Mouse (Mus musculus): ENCODE results near the gene Slc25a3. TPM values are rescaled to one million over a fixed set of nuclear protein-coding genes. Genes with fewer than 3 reads are reported as not detected.

Slc25a3 gene
- total and polyA plus RNA-seq, 2 experiments from 2014 or later, result 336 to 607 TPM

GRCm38 (mm10) chr10:91105981-91106380, 17.9 kb downstream of the Slc25a3 start:
- no peaks in the 10 kb centered on the region for H3K4me1 ChIP-seq (ENCODE audit: insufficient read depth)
- WGBS, result 89% methylated on average over 3 of the region's 3 CpGs
- DNase-seq (no peak), ATAC-seq (no peak)
- no peak overlapping the region for H3K9ac ChIP-seq
- no peak overlapping the region for H3K4me3 ChIP-seq (ENCODE audit: low read depth, low read length)
- H3K4me2 ChIP-seq (ENCODE audit: low read depth), result no peak overlapping the region
- peaks cover 8% of the 10 kb centered on the region; the same call in 1 of the 2 replicates for H3K9me3 ChIP-seq (ENCODE audit: low read length)
- no peak overlapping the region for H3K27ac ChIP-seq (ENCODE audit: low read depth, low read length)
- H3K36me3 ChIP-seq (ENCODE audit: insufficient read depth), result no peaks in the 10 kb centered on the region
- no peak for TF ChIP-seq CTCF (IDR thresholded peaks at IDR 0.05; ENCODE audit: low read depth)
- H3K27me3 ChIP-seq (ENCODE audit: insufficient read depth, low read length), result no peaks in the 10 kb centered on the region

GRCm38 (mm10) chr10:91102799-91103590, 20.9 kb downstream of the Slc25a3 start:
- 90% methylated on average over 14 of the region's 14 CpGs for WGBS
- Histone ChIP-seq H3K27me3 (ENCODE audit: insufficient read depth, low read length) (no peaks in the 10 kb centered on the region), H3K27ac (ENCODE audit: low read depth, low read length) (no peak overlapping the region), H3K36me3 (ENCODE audit: insufficient read depth) (no peaks in the 10 kb centered on the region), H3K9ac (no peak overlapping the region), H3K4me2 (ENCODE audit: low read depth) (no peak overlapping the region), H3K4me1 (ENCODE audit: insufficient read depth) (no peaks in the 10 kb centered on the region), H3K9me3 (ENCODE audit: low read length) (no peaks in the 10 kb centered on the region), H3K4me3 (ENCODE audit: low read depth, low read length) (no peak overlapping the region)
- no peak for DNase-seq
- no peak for ATAC-seq
- TF ChIP-seq CTCF (IDR thresholded peaks at IDR 0.05; ENCODE audit: low read depth), result no peak

GRCm38 (mm10) chr10:91101936-91102335, 21.9 kb downstream of the Slc25a3 start:
- Histone ChIP-seq H3K36me3 (ENCODE audit: insufficient read depth) (no peaks in the 10 kb centered on the region), H3K4me3 (ENCODE audit: low read depth, low read length) (no peak overlapping the region), H3K9me3 (ENCODE audit: low read length) (no peaks in the 10 kb centered on the region), H3K4me2 (ENCODE audit: low read depth) (no peak overlapping the region), H3K4me1 (ENCODE audit: insufficient read depth) (no peaks in the 10 kb centered on the region), H3K9ac (no peak overlapping the region), H3K27me3 (ENCODE audit: insufficient read depth, low read length) (no peaks in the 10 kb centered on the region), H3K27ac (ENCODE audit: low read depth, low read length) (no peak overlapping the region)
- 96% methylated on average over 25 of the region's 25 CpGs for WGBS
- TF ChIP-seq CTCF (IDR thresholded peaks at IDR 0.05; ENCODE audit: low read depth), result no peak
- no peak for DNase-seq
- no peak for ATAC-seq

- ATAC-seq, result no peak
- H3K4me3 ChIP-seq (ENCODE audit: low read depth, low read length), result no peak overlapping the region
- WGBS, result 91% methylated on average over 1 of the region's 1 CpGs
- no peak overlapping the region for H3K27ac ChIP-seq (ENCODE audit: low read depth, low read length)
- H3K9ac ChIP-seq, result no peak overlapping the region
- no peak overlapping the region for H3K4me2 ChIP-seq (ENCODE audit: low read depth)
- no peaks in the 10 kb centered on the region for H3K9me3 ChIP-seq (ENCODE audit: low read length)
- H3K27me3 ChIP-seq (ENCODE audit: insufficient read depth, low read length), result no peaks in the 10 kb centered on the region
- no peak for DNase-seq
- no peaks in the 10 kb centered on the region for H3K36me3 ChIP-seq (ENCODE audit: insufficient read depth)
- H3K4me1 ChIP-seq (ENCODE audit: insufficient read depth), result no peaks in the 10 kb centered on the region
- TF ChIP-seq CTCF (IDR thresholded peaks at IDR 0.05; ENCODE audit: low read depth), result no peak
Observed at GRCm38 (mm10) chr10:91100101-91100500, 23.8 kb downstream of the Slc25a3 start.

- Histone ChIP-seq H3K9ac (no peak overlapping the region), H3K36me3 (ENCODE audit: insufficient read depth) (peaks cover 7% of the 10 kb centered on the region), H3K4me3 (ENCODE audit: low read depth, low read length) (no peak overlapping the region), H3K9me3 (ENCODE audit: low read length) (no peaks in the 10 kb centered on the region), H3K4me2 (ENCODE audit: low read depth) (no peak overlapping the region), H3K27me3 (ENCODE audit: insufficient read depth, low read length) (no peaks in the 10 kb centered on the region), H3K4me1 (ENCODE audit: insufficient read depth) (no peaks in the 10 kb centered on the region), H3K27ac (ENCODE audit: low read depth, low read length) (no peak overlapping the region)
- no peak for DNase-seq
- no peak for TF ChIP-seq CTCF (IDR thresholded peaks at IDR 0.05; ENCODE audit: low read depth)
- 95% methylated on average over 8 of the region's 8 CpGs for WGBS
- no peak for ATAC-seq
Observed at GRCm38 (mm10) chr10:91098056-91098455, 25.8 kb downstream of the Slc25a3 start.

- peaks cover 7% of the 10 kb centered on the region for H3K36me3 ChIP-seq (ENCODE audit: insufficient read depth)
- ATAC-seq (no peak), DNase-seq (no peak)
- H3K9ac ChIP-seq, result no peak overlapping the region
- no peaks in the 10 kb centered on the region for H3K27me3 ChIP-seq (ENCODE audit: insufficient read depth, low read length)
- no peak overlapping the region for H3K27ac ChIP-seq (ENCODE audit: low read depth, low read length)
- 90% methylated on average over 15 of the region's 15 CpGs for WGBS
- no peaks in the 10 kb centered on the region for H3K4me1 ChIP-seq (ENCODE audit: insufficient read depth)
- H3K4me2 ChIP-seq (ENCODE audit: low read depth), result no peak overlapping the region
- no peaks in the 10 kb centered on the region for H3K9me3 ChIP-seq (ENCODE audit: low read length)
- TF ChIP-seq CTCF (IDR thresholded peaks at IDR 0.05; ENCODE audit: low read depth), result no peak
- no peak overlapping the region for H3K4me3 ChIP-seq (ENCODE audit: low read depth, low read length)
Observed at GRCm38 (mm10) chr10:91094251-91095104, 29.4 kb downstream of the Slc25a3 start.

GRCm38 (mm10) chr10:91092812-91093211, 31.0 kb downstream of the Slc25a3 start:
- Histone ChIP-seq H3K9ac (no peak overlapping the region), H3K27ac (ENCODE audit: low read depth, low read length) (no peak overlapping the region), H3K9me3 (ENCODE audit: low read length) (no peaks in the 10 kb centered on the region), H3K4me1 (ENCODE audit: insufficient read depth) (no peaks in the 10 kb centered on the region), H3K27me3 (ENCODE audit: insufficient read depth, low read length) (no peaks in the 10 kb centered on the region), H3K36me3 (ENCODE audit: insufficient read depth) (peaks cover 7% of the 10 kb centered on the region), H3K4me3 (ENCODE audit: low read depth, low read length) (no peak overlapping the region), H3K4me2 (ENCODE audit: low read depth) (no peak overlapping the region)
- no peak for DNase-seq
- WGBS, result 89% methylated on average over 4 of the region's 4 CpGs
- no peak for ATAC-seq
- no peak for TF ChIP-seq CTCF (IDR thresholded peaks at IDR 0.05; ENCODE audit: low read depth)

Measured in forebrain, postnatal 0 days (tissue).